In genomic region chr9:88481061-88481790, GRCm38 (mm10) we compare ENCODE assay signal across 8 mouse cellular contexts. TPM values are rescaled to one million over a fixed set of nuclear protein-coding genes. Genes with fewer than 3 reads are reported as not detected.
DNase-seq lines count a peak whose midpoint lies in the region; ATAC-seq and TF ChIP-seq lines count a peak whose summit lies in the region.

No protein-coding gene starts in this region.

- H3K27me3 ChIP-seq in C2C12 (ENCODE audit: control insufficient read depth, insufficient read depth, insufficient read length): no peaks in the 10 kb centered on the region
- H3K27me3 ChIP-seq in embryonic facial prominence, embryonic 14.5 days (replicated peaks; ENCODE audit: control insufficient read depth, insufficient read depth, low read length): no peaks in the 10 kb centered on the region
- no peaks in the 10 kb centered on the region for H3K27me3 ChIP-seq in heart, embryonic 10.5 days (ENCODE audit: insufficient read depth, poor library complexity, severe bottlenecking)
- H3K27me3 ChIP-seq in limb, embryonic 15.5 days: no peaks in the 10 kb centered on the region
- no peaks in the 10 kb centered on the region for H3K27me3 ChIP-seq in stomach, embryonic 14.5 days (ENCODE audit: control insufficient read depth, insufficient read depth, low read length)

- H3K27ac ChIP-seq in embryonic facial prominence, embryonic 14.5 days (replicated peaks; ENCODE audit: low read depth, low read length): peak overlapping the region; percentile 99
- peak overlapping the region; percentile 99 for H3K27ac ChIP-seq in heart, embryonic 10.5 days
- peak overlapping the region; percentile 97 for H3K27ac ChIP-seq in limb, embryonic 15.5 days
- H3K27ac ChIP-seq in stomach, embryonic 14.5 days (ENCODE audit: low read length): peak overlapping the region; percentile 99

- H3K9me3 ChIP-seq in embryonic facial prominence, embryonic 14.5 days (ENCODE audit: control insufficient read depth, low read length): no peaks in the 10 kb centered on the region
- H3K9me3 ChIP-seq in heart, embryonic 10.5 days: no peaks in the 10 kb centered on the region
- H3K9me3 ChIP-seq in limb, embryonic 15.5 days: no peaks in the 10 kb centered on the region
- no peaks in the 10 kb centered on the region for H3K9me3 ChIP-seq in stomach, embryonic 14.5 days (ENCODE audit: control insufficient read depth, low read depth, low read length)

- 0 out of 2 replicates have a peak, but pooled peaks have one; percentile 0 for ATAC-seq in embryonic facial prominence, embryonic 14.5 days (ENCODE audit: low read depth)
- ATAC-seq in limb, embryonic 15.5 days (ENCODE audit: insufficient number of reproducible peaks, low FRiP score, low TSS enrichment, low read depth): no peak
- peak; percentile 1; the same call in 1 of the 2 replicates for ATAC-seq in stomach, embryonic 14.5 days (ENCODE audit: insufficient number of reproducible peaks, insufficient read depth, low FRiP score, low read depth)

- no peak for TF ChIP-seq CTCF in C2C12 (IDR thresholded peaks at IDR 0.05; ENCODE audit: control insufficient read depth, insufficient read depth, insufficient read length)

- under 1% methylated on average over 33 of the region's 78 CpGs for WGBS in embryonic facial prominence, embryonic 14.5 days
- under 1% methylated on average over 76 of the region's 78 CpGs for WGBS in heart, embryonic 10.5 days
- WGBS in limb, embryonic 15.5 days: under 1% methylated on average over 78 of the region's 78 CpGs
- WGBS in stomach, embryonic 14.5 days: under 1% methylated on average over 78 of the region's 78 CpGs

- H3K4me2 ChIP-seq in embryonic facial prominence, embryonic 14.5 days (ENCODE audit: low read depth, low read length): peak overlapping the region; percentile 91
- H3K4me2 ChIP-seq in limb, embryonic 15.5 days: peak overlapping the region; percentile 59
- peak overlapping the region; percentile 81 for H3K4me2 ChIP-seq in stomach, embryonic 14.5 days (replicated peaks; ENCODE audit: low read depth, low read length)

- peaks cover 7% of the 10 kb centered on the region for H3K4me1 ChIP-seq in embryonic facial prominence, embryonic 14.5 days (ENCODE audit: control insufficient read depth, insufficient read depth, low read length)
- H3K4me1 ChIP-seq in heart, embryonic 10.5 days: peaks cover 20% of the 10 kb centered on the region
- 0 out of 2 replicates have a peak, but pooled peaks cover 9% of the 10 kb centered on the region for H3K4me1 ChIP-seq in limb, embryonic 15.5 days
- H3K4me1 ChIP-seq in stomach, embryonic 14.5 days (ENCODE audit: control insufficient read depth, insufficient read depth, low read length): peaks cover 16% of the 10 kb centered on the region; the same call in 1 of the 2 replicates

- peaks cover 50% of the 10 kb centered on the region for H3K79me3 ChIP-seq in C2C12 (ENCODE audit: low read depth)

- H3K9ac ChIP-seq in embryonic facial prominence, embryonic 14.5 days (ENCODE audit: low read depth, low read length): peak overlapping the region; percentile 97
- peak overlapping the region; percentile 76 for H3K9ac ChIP-seq in limb, embryonic 15.5 days
- H3K9ac ChIP-seq in stomach, embryonic 14.5 days (replicated peaks; ENCODE audit: low read depth, low read length): peak overlapping the region; percentile 99

- peaks cover 57% of the 10 kb centered on the region for H3K79me2 ChIP-seq in C2C12 (ENCODE audit: control insufficient read depth, insufficient read depth)

- H3K4me3 ChIP-seq in C2C12 (ENCODE audit: insufficient read depth, poor library complexity, severe bottlenecking): peak overlapping the region; percentile 91
- H3K4me3 ChIP-seq in embryonic facial prominence, embryonic 14.5 days (ENCODE audit: low read depth, low read length): peak overlapping the region; percentile 99
- H3K4me3 ChIP-seq in heart, embryonic 10.5 days: peak overlapping the region; percentile 98
- H3K4me3 ChIP-seq in limb, embryonic 15.5 days: peak overlapping the region; percentile 99
- H3K4me3 ChIP-seq in stomach, embryonic 14.5 days (ENCODE audit: low read depth, low read length): peak overlapping the region; percentile 93

- H3K36me3 ChIP-seq in C2C12 (ENCODE audit: control insufficient read depth, insufficient read depth): peaks cover 32% of the 10 kb centered on the region
- peaks cover 38% of the 10 kb centered on the region for H3K36me3 ChIP-seq in embryonic facial prominence, embryonic 14.5 days (ENCODE audit: control insufficient read depth, insufficient read depth, low read length)
- H3K36me3 ChIP-seq in heart, embryonic 10.5 days: peaks cover 28% of the 10 kb centered on the region
- H3K36me3 ChIP-seq in limb, embryonic 15.5 days: peaks cover 2% of the 10 kb centered on the region; the same call in 1 of the 2 replicates
- peaks cover 12% of the 10 kb centered on the region for H3K36me3 ChIP-seq in stomach, embryonic 14.5 days (ENCODE audit: control insufficient read depth, insufficient read depth, low read length)

- DNase-seq in adrenal gland, postnatal 25 days: peak; percentile 56
- DNase-seq in embryonic facial prominence, embryonic 14.5 days (ENCODE audit: low spot score): peak; percentile 43
- peak; percentile 75 for DNase-seq in heart, embryonic 10.5 days (ENCODE audit: low spot score)
- DNase-seq in kidney, adult 9 months: peak; percentile 33
- peak; percentile 65 for DNase-seq in naive thymus-derived CD4-positive, alpha-beta T cell, adult 2 months (ENCODE audit: low read depth)

- H3ac ChIP-seq in C2C12 (ENCODE audit: control insufficient read depth, insufficient read length, low read depth): peak overlapping the region; percentile 97

TF ChIP-seq in C2C12, 6 proteins besides CTCF, POLR2A, EP300 and RAD21:
- TF ChIP-seq MYOD1 (IDR thresholded peaks at IDR 0.05; ENCODE audit: control insufficient read depth, insufficient read length, low read depth) (no peak), MYOG (IDR thresholded peaks at IDR 0.05; ENCODE audit: control insufficient read depth, extremely low read depth, insufficient read length) (no peak), FOSL1 (IDR thresholded peaks at IDR 0.05; ENCODE audit: insufficient read depth, low read length, poor library complexity, severe bottlenecking) (no peak), CEBPB (IDR thresholded peaks at IDR 0.05; ENCODE audit: low read depth) (no peak), MAX (IDR thresholded peaks at IDR 0.05) (no peak), USF1 (IDR thresholded peaks at IDR 0.05; ENCODE audit: low read depth) (no peak)
TF ChIP-seq in C2C12: peak in this region for 0.

RNA-seq across cellular contexts. Expression of gene Syncrip, which starts 1.1 kb away (rescaled TPM):
- polyA plus RNA-seq in C2C12 (2012; fragmentation: generic; extraction: Trizol): 66.9 TPM
- total RNA-seq in adrenal gland, postnatal 25 days (2021): 88.2 and 96.1 TPM in 2 replicates
- 118 and 123 TPM in 2 replicates for polyA plus RNA-seq in embryonic facial prominence, embryonic 14.5 days (2014; fragmentation: Nextera tagmentation; extraction: Ambion mirVana)
- 78.4 and 96.1 TPM in 2 replicates for polyA plus RNA-seq in heart, embryonic 10.5 days (2016; fragmentation: Nextera tagmentation; extraction: Ambion mirVana)
- 94.5 and 95.0 TPM in 2 replicates for polyA plus RNA-seq in limb, embryonic 15.5 days (2015; fragmentation: Nextera tagmentation; extraction: Ambion mirVana)
- 123 and 135 TPM in 2 replicates for polyA plus RNA-seq in stomach, embryonic 14.5 days (2014; fragmentation: Nextera tagmentation; extraction: Ambion mirVana)

RNA-seq across cellular contexts. Expression of gene Gm20537, which starts 24.8 kb away (rescaled TPM):
- not detected for polyA plus RNA-seq in C2C12 (2012; fragmentation: generic; extraction: Trizol)
- total RNA-seq in adrenal gland, postnatal 25 days (2021): 0.76 TPM in 1 of 2 replicates, not detected in the other
- 0.58 and 1.2 TPM in 2 replicates for polyA plus RNA-seq in embryonic facial prominence, embryonic 14.5 days (2014; fragmentation: Nextera tagmentation; extraction: Ambion mirVana)
- polyA plus RNA-seq in heart, embryonic 10.5 days (2016; fragmentation: Nextera tagmentation; extraction: Ambion mirVana): 0.58 and 0.78 TPM in 2 replicates
- polyA plus RNA-seq in limb, embryonic 15.5 days (2015; fragmentation: Nextera tagmentation; extraction: Ambion mirVana): 0.61 TPM in 1 of 2 replicates, not detected in the other
- 0.59 and 0.73 TPM in 2 replicates for polyA plus RNA-seq in stomach, embryonic 14.5 days (2014; fragmentation: Nextera tagmentation; extraction: Ambion mirVana)

RNA-seq across cellular contexts. Expression of gene Snx14, which starts 42.5 kb away (rescaled TPM):
- 6.6 TPM for polyA plus RNA-seq in C2C12 (2012; fragmentation: generic; extraction: Trizol)
- 50.8 and 66.7 TPM in 2 replicates for total RNA-seq in adrenal gland, postnatal 25 days (2021)
- 24.6 and 25.1 TPM in 2 replicates for polyA plus RNA-seq in embryonic facial prominence, embryonic 14.5 days (2014; fragmentation: Nextera tagmentation; extraction: Ambion mirVana)
- 25.4 and 29.9 TPM in 2 replicates for polyA plus RNA-seq in heart, embryonic 10.5 days (2016; fragmentation: Nextera tagmentation; extraction: Ambion mirVana)
- 27.8 and 28.7 TPM in 2 replicates for polyA plus RNA-seq in limb, embryonic 15.5 days (2015; fragmentation: Nextera tagmentation; extraction: Ambion mirVana)
- 26.1 and 31.3 TPM in 2 replicates for polyA plus RNA-seq in stomach, embryonic 14.5 days (2014; fragmentation: Nextera tagmentation; extraction: Ambion mirVana)
